Mouse (Mus musculus) liver, adult 2 months (tissue): ENCODE results near the gene Zfp423. TPM values are rescaled to one million over a fixed set of nuclear protein-coding genes. Genes with fewer than 3 reads are reported as not detected.
A peak's percentile ranks its signal among the peaks of the same experiment; 100 is the strongest.

Source experiments
- DNase-seq: peaks from one replicate; pipeline ENCODE4 v3.0.0-alpha.2; 2011; ENCODE audit warnings: low read depth, low spot score; ENCODE audit errors: extremely low read depth
- H3K27ac ChIP-seq: fragments of 200-500 bp; replicated peaks from 2 replicates; pipeline ENCODE4 v1.5.1; 2012; ENCODE audit warnings: low read depth, mild to moderate bottlenecking, control low read depth, inconsistent platforms, low read length; ENCODE audit not compliant: insufficient read depth
- H3K27me3 ChIP-seq: fragments of 200-500 bp; 2 replicates; pipeline ENCODE4 v1.6.1; 2012; ENCODE audit warnings: mild to moderate bottlenecking, moderate library complexity, low read length, inconsistent platforms; ENCODE audit not compliant: control insufficient read depth, insufficient read depth
- H3K36me3 ChIP-seq: fragments of 200-500 bp; 2 replicates; pipeline ENCODE4 v1.6.1; 2012; ENCODE audit warnings: low read length, inconsistent platforms; ENCODE audit not compliant: control insufficient read depth, insufficient read depth
- H3K4me1 ChIP-seq: fragments of 200-500 bp; 2 replicates; pipeline ENCODE4 v1.6.1; 2011; ENCODE audit warnings: low read length; ENCODE audit not compliant: control insufficient read depth, insufficient read depth
- H3K4me3 ChIP-seq: fragments of 200-500 bp; 2 replicates; pipeline ENCODE4 v1.5.1; 2011; ENCODE audit warnings: low read depth, mild to moderate bottlenecking, control low read depth, low read length, moderate library complexity; ENCODE audit not compliant: insufficient read depth
- H3K79me2 ChIP-seq: fragments of 200-500 bp; 2 replicates; pipeline ENCODE4 v1.6.1; 2012; ENCODE audit warnings: inconsistent platforms, mild to moderate bottlenecking, low read length, moderate library complexity; ENCODE audit not compliant: control insufficient read depth, insufficient read depth
- H3K9ac ChIP-seq: fragments of 200-500 bp; 2 replicates; pipeline ENCODE4 v1.6.1; 2012; ENCODE audit warnings: low read depth, mild to moderate bottlenecking, control low read depth, inconsistent platforms, low read length
- CTCF ChIP-seq: fragments of 200-500 bp; IDR thresholded peaks from 2 replicates; pipeline ENCODE4 v1.5.1; 2011; ENCODE audit warnings: low read depth, low read length, control low read depth
- POLR2A ChIP-seq: fragments of 200-500 bp; IDR thresholded peaks from 2 replicates; pipeline ENCODE4 v1.6.1; 2011; ENCODE audit warnings: low read length, control low read depth; ENCODE audit not compliant: insufficient read depth; ENCODE audit errors: extremely low read depth
- WGBS: fragments of 180-500 bp; shearing (Covaris S2); methylation state at CpG from one replicate; pipeline ENCODE4 v1.1.7; 2018; 5-methylcytosine and 5-hydroxymethylcytosine counted together
- polyA plus RNA-seq: library from polyadenylated mRNA; depleted of rRNA; stranded (reverse); fragments of >200 nt; gene quantifications from 2 replicates; pipeline ENCODE4 v1.2.3, GENCODE M21; 2012
- total RNA-seq: library from RNA; depleted of rRNA; stranded (reverse); fragments of >200 nt; gene quantifications from 2 replicates; pipeline ENCODE4 v1.2.3, GENCODE M21; 2014

Zfp423 gene
- total and polyA plus RNA-seq, 2 experiments: 0.18 to 0.31 TPM

DNA sequence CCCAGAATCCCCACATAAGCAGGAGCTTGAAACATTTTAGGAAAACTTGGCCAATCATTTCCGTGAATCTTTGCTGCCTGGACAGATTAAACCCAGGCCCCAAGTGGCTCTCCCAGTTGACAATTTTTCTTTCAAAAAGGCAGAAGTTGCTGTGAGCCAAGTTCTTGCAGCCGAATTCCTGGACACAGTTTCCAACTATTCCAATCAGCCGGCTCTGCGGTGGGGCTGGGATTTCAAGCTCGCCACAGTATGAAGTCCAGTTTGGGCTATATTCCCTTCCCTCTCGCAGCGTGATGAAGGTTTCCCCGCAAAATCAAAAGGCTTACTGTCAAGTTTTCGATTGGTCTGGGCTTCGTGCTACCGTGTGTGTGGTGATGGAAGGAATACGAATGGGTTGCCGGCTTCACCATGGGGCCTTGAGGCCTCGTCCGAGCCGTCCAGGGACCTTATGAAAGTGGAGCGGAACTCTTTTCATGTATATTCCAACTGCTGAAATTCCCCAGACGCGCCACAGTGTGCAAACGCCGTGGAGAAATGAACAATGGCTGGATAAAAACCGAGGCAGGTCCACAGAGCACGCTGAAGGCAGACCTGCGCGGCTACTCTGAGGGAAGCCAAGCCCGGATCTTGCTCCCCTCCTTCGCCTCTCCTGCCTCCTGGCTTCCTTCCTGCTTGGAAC is 240.1 kb downstream of the Zfp423 start:
- Histone ChIP-seq H3K4me3 (no peak overlapping the region), H3K36me3 (no peaks in the 10 kb centered on the region), H3K27ac (no peak overlapping the region), H3K79me2 (no peaks in the 10 kb centered on the region), H3K4me1 (no peaks in the 10 kb centered on the region), H3K9ac (no peak overlapping the region), H3K27me3 (no peaks in the 10 kb centered on the region)
- no peak for TF ChIP-seq CTCF
- TF ChIP-seq POLR2A: no peak
- DNase-seq: no peak
- WGBS: 76% methylated on average over 27 of the region's 27 CpGs

DNA sequence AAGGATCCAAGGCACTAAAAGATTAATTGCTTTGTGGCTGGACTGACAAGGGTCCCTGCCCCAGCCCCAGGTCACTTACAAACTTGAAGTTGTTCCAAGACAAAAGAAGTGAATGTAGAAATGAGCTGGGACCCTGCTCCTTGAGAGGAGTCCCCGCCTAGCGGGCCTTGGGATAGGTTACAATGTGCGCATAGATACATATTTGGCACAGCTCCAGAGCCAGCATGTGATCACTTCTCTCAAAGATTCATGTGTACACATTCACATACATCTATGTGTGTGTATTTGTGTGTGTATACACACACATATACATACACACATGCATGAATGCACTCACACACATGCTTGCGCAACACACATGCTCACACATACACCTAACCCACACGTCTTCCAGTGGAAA is 241.9 kb downstream of the Zfp423 start:
- H3K9ac ChIP-seq: no peak overlapping the region
- no peak for DNase-seq
- no peaks in the 10 kb centered on the region for H3K79me2 ChIP-seq
- H3K27me3 ChIP-seq: no peaks in the 10 kb centered on the region
- H3K27ac ChIP-seq: no peak overlapping the region
- H3K4me3 ChIP-seq: no peak overlapping the region
- H3K4me1 ChIP-seq: no peaks in the 10 kb centered on the region
- TF ChIP-seq POLR2A (no peak), CTCF (no peak)
- no peaks in the 10 kb centered on the region for H3K36me3 ChIP-seq
- WGBS: 92% methylated on average over 5 of the region's 5 CpGs

DNA sequence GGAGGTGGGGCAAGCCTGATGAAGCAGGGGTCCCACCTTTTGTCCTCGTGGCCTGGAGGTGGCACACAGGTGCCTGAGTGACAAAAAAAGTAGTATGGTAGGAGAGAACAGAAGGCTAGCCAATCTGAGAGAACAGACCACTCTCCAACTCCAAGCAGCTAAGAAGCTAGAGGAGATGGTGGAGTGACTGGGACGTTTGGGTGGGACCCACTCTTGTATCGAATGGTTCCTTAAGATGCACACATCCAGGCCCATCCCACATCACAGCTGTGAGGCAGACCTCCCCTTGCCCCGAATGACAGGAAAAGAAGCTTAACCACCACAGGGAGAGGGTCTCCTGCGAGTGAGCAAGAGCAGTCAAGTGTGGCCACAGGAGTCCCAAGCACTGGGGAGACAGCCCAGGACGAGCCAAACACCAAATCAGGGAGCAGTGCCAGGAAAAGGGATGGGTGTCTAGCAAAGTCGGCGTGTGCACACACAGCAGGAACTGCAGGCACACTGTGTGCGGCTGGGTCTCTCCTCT is 242.6 kb downstream of the Zfp423 start:
- DNase-seq: no peak
- Histone ChIP-seq H3K27me3 (no peaks in the 10 kb centered on the region), H3K79me2 (no peaks in the 10 kb centered on the region), H3K27ac (no peak overlapping the region), H3K9ac (no peak overlapping the region), H3K4me3 (no peak overlapping the region), H3K36me3 (no peaks in the 10 kb centered on the region), H3K4me1 (no peaks in the 10 kb centered on the region)
- no peak for TF ChIP-seq CTCF
- TF ChIP-seq POLR2A: no peak
- WGBS: 38% methylated on average over 9 of the region's 9 CpGs

DNA sequence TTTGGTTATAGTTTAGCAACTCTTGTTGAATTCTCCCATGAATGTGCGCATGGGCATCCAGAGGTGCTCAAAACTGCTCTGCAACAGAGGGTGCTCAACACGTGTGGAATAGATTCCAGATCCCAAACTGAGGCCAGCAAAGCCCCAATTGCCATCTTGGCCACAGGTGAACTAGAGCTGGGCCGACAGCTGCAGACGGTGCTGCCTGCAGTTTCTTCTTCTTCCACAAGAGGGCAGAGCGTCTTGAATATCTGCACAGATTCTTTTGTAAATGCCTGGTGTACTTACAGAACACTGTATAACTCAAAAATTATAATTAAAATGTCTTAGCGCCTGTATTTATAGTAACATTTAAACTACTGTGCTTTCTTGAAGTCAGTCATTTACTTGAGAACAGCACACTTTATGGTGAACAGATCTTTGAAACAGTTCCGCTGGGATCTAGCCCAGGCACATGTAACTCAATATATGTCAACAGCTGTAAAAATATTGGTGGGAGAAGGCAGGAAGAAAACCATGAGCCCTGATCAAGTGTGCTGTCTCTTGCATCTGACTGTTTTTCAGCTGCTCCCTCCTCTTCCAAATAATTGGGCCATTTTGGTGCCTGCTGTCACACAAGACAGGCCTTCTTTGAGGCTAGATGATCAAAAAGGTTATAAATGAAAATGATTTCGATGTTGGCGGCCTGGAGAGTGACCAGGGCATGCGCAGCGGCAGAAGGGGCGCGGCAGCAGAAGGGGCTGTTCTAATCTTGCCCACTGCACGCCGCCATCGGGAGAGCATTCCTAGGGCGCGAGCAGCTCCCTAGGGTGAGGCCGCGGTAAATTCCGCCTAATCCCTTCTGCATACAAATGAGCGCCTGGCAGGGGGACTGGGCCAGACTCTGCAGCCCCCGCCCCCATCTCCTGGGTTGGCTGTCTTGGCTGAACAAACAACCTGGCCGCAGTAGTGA is 243.4 kb downstream of the Zfp423 start:
- H3K27ac ChIP-seq: no peak overlapping the region
- H3K27me3 ChIP-seq: no peaks in the 10 kb centered on the region
- no peaks in the 10 kb centered on the region for H3K79me2 ChIP-seq
- 30% methylated on average over 24 of the region's 24 CpGs for WGBS
- no peaks in the 10 kb centered on the region for H3K4me1 ChIP-seq
- TF ChIP-seq POLR2A: no peak
- TF ChIP-seq CTCF: peak; percentile 82
- no peak overlapping the region for H3K9ac ChIP-seq
- H3K4me3 ChIP-seq: no peak overlapping the region
- no peaks in the 10 kb centered on the region for H3K36me3 ChIP-seq
- DNase-seq: peak; percentile 31

DNA sequence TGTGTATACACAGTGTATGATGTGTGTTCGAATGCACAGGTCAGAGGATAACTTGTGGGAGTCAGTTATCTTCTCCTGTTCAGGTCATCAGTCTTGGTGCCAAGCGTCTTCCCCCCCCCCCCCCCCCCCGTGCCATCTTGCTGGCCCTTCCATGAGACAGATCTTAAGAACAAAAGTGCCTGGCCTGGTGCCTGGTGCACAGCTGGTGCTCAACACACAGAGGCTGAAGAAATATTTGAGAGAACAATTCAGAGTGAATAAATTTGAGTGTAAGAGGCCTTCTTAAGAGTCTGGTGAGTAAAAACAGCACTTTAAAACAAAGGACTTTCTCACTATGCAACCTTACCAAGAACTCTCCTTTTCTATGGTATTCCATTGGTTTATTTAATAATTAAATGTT is 245.4 kb downstream of the Zfp423 start:
- no peak for DNase-seq
- Histone ChIP-seq H3K4me3 (no peak overlapping the region), H3K79me2 (no peaks in the 10 kb centered on the region), H3K9ac (no peak overlapping the region), H3K27me3 (no peaks in the 10 kb centered on the region), H3K36me3 (no peaks in the 10 kb centered on the region), H3K4me1 (no peaks in the 10 kb centered on the region), H3K27ac (no peak overlapping the region)
- TF ChIP-seq CTCF: no peak
- no peak for TF ChIP-seq POLR2A
- WGBS: 66% methylated on average over 3 of the region's 3 CpGs

DNA sequence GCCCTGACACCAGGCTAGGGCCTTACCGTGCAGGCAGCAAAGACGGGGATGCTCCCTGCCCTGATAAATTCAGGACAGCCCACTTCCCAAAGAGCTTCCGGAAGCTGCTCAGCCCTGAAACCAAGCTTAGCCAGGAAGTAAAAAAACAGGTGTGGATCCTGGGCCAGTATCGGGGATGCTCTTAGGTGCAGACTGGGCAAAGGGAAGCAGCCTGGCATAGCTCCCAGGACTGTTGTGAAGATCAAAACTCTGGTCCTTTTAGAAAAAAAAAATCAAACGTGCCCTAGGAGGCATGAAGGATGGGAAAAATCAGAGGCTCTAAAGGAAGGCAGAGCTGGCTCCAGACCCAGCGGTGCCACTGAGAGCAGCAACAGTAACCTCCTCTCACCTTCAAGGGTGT is 247.4 kb downstream of the Zfp423 start:
- no peak for TF ChIP-seq POLR2A
- TF ChIP-seq CTCF: no peak
- Histone ChIP-seq H3K4me1 (no peaks in the 10 kb centered on the region), H3K9ac (no peak overlapping the region), H3K27ac (no peak overlapping the region), H3K27me3 (no peaks in the 10 kb centered on the region), H3K79me2 (no peaks in the 10 kb centered on the region), H3K4me3 (no peak overlapping the region), H3K36me3 (no peaks in the 10 kb centered on the region)
- DNase-seq: no peak
- WGBS: 71% methylated on average over 6 of the region's 6 CpGs
